In the genomic region with DNA sequence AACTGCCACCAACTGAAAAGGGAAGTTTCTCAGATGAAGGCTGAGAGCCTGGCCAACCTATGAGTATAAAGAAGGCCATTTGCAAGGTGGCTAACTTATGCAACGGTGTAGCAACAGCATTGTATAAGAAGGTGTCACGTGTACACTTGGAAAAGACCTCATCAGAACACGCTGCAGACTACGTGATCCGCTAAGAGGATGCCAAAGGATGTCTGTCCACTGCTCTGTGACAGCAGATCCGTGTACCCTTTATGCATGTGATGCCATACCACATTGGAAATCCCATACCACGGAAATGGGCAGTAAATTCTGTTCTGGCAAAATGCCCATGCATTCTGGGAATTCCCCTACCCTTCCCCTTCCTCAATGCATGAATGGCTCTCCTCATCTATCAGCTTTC, we compare ENCODE assay signal across 20 mouse cellular contexts. TPM values are rescaled to one million over a fixed set of nuclear protein-coding genes. Genes with fewer than 3 reads are reported as not detected.
DNase-seq lines count a peak whose midpoint lies in the region; ATAC-seq lines count a peak whose summit lies in the region.
"Had no signal": no experiment of that assay in that cellular context is flagged by ENCODE, and none has a peak within 500 bp of the region (broad histone marks: within the 10 kb centered on the region; RNA-seq: fewer than 3 reads in every experiment).

No protein-coding gene starts in this region.

- DNase-seq in liver, embryonic 13.5 days, result no peak
- no peak for DNase-seq in liver, embryonic 11.5 days (ENCODE audit: low spot score)
- peak; percentile 22 for DNase-seq in MN1 (ENCODE audit: low spot score)
- DNase-seq in adrenal gland, adult 2 months, result no peak
- DNase-seq in adrenal gland, adult (ENCODE audit: inconsistent age in 2 of 2, low spot score in 1 of 2), result no peak
- DNase-seq: cerebellum, adult 2 months; cerebellum, postnatal 36 days; gastrocnemius, postnatal 36 days; spleen, adult 18-20 months; thymus, adult 2 months had no signal

- H3K9me3 ChIP-seq in liver, embryonic 13.5 days (replicated peaks), result no peaks in the 10 kb centered on the region
- H3K9me3 ChIP-seq in liver, embryonic 11.5 days (ENCODE audit: control insufficient read depth, low read length), result no peaks in the 10 kb centered on the region
- H3K9me3 ChIP-seq in liver, embryonic 15.5 days (replicated peaks), result no peaks in the 10 kb centered on the region
- no peaks in the 10 kb centered on the region for H3K9me3 ChIP-seq in hindbrain, embryonic 16.5 days (ENCODE audit: control insufficient read depth, low read length)
- H3K9me3 ChIP-seq: forebrain, embryonic 12.5 days; heart, embryonic 10.5 days; hindbrain, embryonic 13.5 days; intestine, embryonic 15.5 days; limb, embryonic 15.5 days; midbrain, embryonic 13.5 days; neural tube, embryonic 13.5 days had no signal

- no peak overlapping the region for H3K4me3 ChIP-seq in liver, embryonic 13.5 days (replicated peaks)
- H3K4me3 ChIP-seq in liver, embryonic 11.5 days (ENCODE audit: low read depth, low read length), result no peak overlapping the region
- H3K4me3 ChIP-seq in liver, embryonic 15.5 days (replicated peaks), result no peak overlapping the region
- no peak overlapping the region for H3K4me3 ChIP-seq in hindbrain, embryonic 16.5 days (ENCODE audit: low read length)
- H3K4me3 ChIP-seq: forebrain, embryonic 12.5 days; heart, embryonic 10.5 days; hindbrain, embryonic 13.5 days; intestine, embryonic 15.5 days; limb, embryonic 15.5 days; midbrain, embryonic 13.5 days; neural tube, embryonic 13.5 days had no signal

- H3K27me3 ChIP-seq in liver, embryonic 13.5 days, result no peaks in the 10 kb centered on the region
- no peaks in the 10 kb centered on the region for H3K27me3 ChIP-seq in liver, embryonic 11.5 days (replicated peaks; ENCODE audit: control insufficient read depth, insufficient read depth, low read length)
- no peaks in the 10 kb centered on the region for H3K27me3 ChIP-seq in liver, embryonic 15.5 days
- H3K27me3 ChIP-seq in hindbrain, embryonic 16.5 days (replicated peaks; ENCODE audit: control insufficient read depth, insufficient read depth, low read length), result no peaks in the 10 kb centered on the region
- H3K27me3 ChIP-seq: forebrain, embryonic 12.5 days; hindbrain, embryonic 13.5 days; intestine, embryonic 15.5 days; limb, embryonic 15.5 days; midbrain, embryonic 13.5 days; neural tube, embryonic 13.5 days had no signal

- 88% methylated on average over 7 of the region's 7 CpGs for WGBS in liver, embryonic 13.5 days (ENCODE audit: insufficient replicate concordance)
- WGBS in liver, embryonic 11.5 days, result 89% methylated on average over 7 of the region's 7 CpGs
- WGBS in liver, embryonic 15.5 days (ENCODE audit: insufficient replicate concordance), result 78% methylated on average over 7 of the region's 7 CpGs
- WGBS in hindbrain, embryonic 16.5 days, result 87% methylated on average over 7 of the region's 7 CpGs

- peaks cover 25% of the 10 kb centered on the region for H3K4me1 ChIP-seq in liver, embryonic 13.5 days (replicated peaks)
- peaks cover 4% of the 10 kb centered on the region for H3K4me1 ChIP-seq in liver, embryonic 11.5 days (replicated peaks; ENCODE audit: control insufficient read depth, insufficient read depth, low read length)
- H3K4me1 ChIP-seq in liver, embryonic 15.5 days (replicated peaks), result peaks cover 32% of the 10 kb centered on the region
- H3K4me1 ChIP-seq in hindbrain, embryonic 16.5 days (ENCODE audit: control insufficient read depth, insufficient read depth, low read depth, low read length), result no peaks in the 10 kb centered on the region
- H3K4me1 ChIP-seq: forebrain, embryonic 12.5 days; hindbrain, embryonic 13.5 days; intestine, embryonic 15.5 days; limb, embryonic 15.5 days; midbrain, embryonic 13.5 days; neural tube, embryonic 13.5 days had no signal

- H3K27ac ChIP-seq in liver, embryonic 13.5 days, result 0 out of 2 replicates have a peak overlapping the region, but pooled peaks have one; percentile 36
- H3K27ac ChIP-seq in liver, embryonic 11.5 days (ENCODE audit: low read depth, low read length), result no peak overlapping the region
- H3K27ac ChIP-seq in liver, embryonic 15.5 days (replicated peaks), result peak overlapping the region; percentile 30; the same call in 1 of the 2 replicates
- H3K27ac ChIP-seq in hindbrain, embryonic 16.5 days (ENCODE audit: low read depth, low read length), result no peak overlapping the region
- H3K27ac ChIP-seq: forebrain, embryonic 12.5 days; heart, embryonic 10.5 days; hindbrain, embryonic 13.5 days; intestine, embryonic 15.5 days; kidney, postnatal 0 days; limb, embryonic 15.5 days; midbrain, embryonic 13.5 days; neural tube, embryonic 13.5 days had no signal

- no peaks in the 10 kb centered on the region for H3K36me3 ChIP-seq in liver, embryonic 13.5 days
- no peaks in the 10 kb centered on the region for H3K36me3 ChIP-seq in liver, embryonic 11.5 days (ENCODE audit: control insufficient read depth, insufficient read depth, low read length)
- H3K36me3 ChIP-seq in liver, embryonic 15.5 days (replicated peaks), result no peaks in the 10 kb centered on the region
- no peaks in the 10 kb centered on the region for H3K36me3 ChIP-seq in hindbrain, embryonic 16.5 days (ENCODE audit: control insufficient read depth, insufficient read depth, low read length)
- H3K36me3 ChIP-seq: forebrain, embryonic 12.5 days; heart, embryonic 10.5 days; hindbrain, embryonic 13.5 days; intestine, embryonic 15.5 days; limb, embryonic 15.5 days; midbrain, embryonic 13.5 days; neural tube, embryonic 13.5 days had no signal

- no peak overlapping the region for H3K4me2 ChIP-seq in liver, embryonic 13.5 days
- H3K4me2 ChIP-seq in liver, embryonic 11.5 days, result no peak overlapping the region
- H3K4me2 ChIP-seq in liver, embryonic 15.5 days, result no peak overlapping the region
- H3K4me2 ChIP-seq in hindbrain, embryonic 16.5 days (ENCODE audit: low read length), result no peak overlapping the region
- H3K4me2 ChIP-seq: forebrain, embryonic 12.5 days; hindbrain, embryonic 13.5 days; intestine, embryonic 15.5 days; limb, embryonic 15.5 days; midbrain, embryonic 13.5 days; neural tube, embryonic 13.5 days had no signal

- no peak for ATAC-seq in liver, embryonic 13.5 days (ENCODE audit: low read depth)
- ATAC-seq in liver, embryonic 11.5 days (replicated peaks; ENCODE audit: low FRiP score), result no peak
- ATAC-seq in liver, embryonic 15.5 days (ENCODE audit: insufficient read depth), result no peak
- ATAC-seq in hindbrain, embryonic 16.5 days, result no peak
- ATAC-seq: intestine, embryonic 15.5 days; midbrain, embryonic 13.5 days had no signal

- no peak overlapping the region for H3K9ac ChIP-seq in liver, embryonic 13.5 days
- no peak overlapping the region for H3K9ac ChIP-seq in liver, embryonic 11.5 days (ENCODE audit: low read depth, low read length)
- H3K9ac ChIP-seq in liver, embryonic 15.5 days, result no peak overlapping the region
- no peak overlapping the region for H3K9ac ChIP-seq in hindbrain, embryonic 16.5 days (ENCODE audit: low read depth, low read length)
- H3K9ac ChIP-seq: forebrain, embryonic 12.5 days; hindbrain, embryonic 13.5 days; intestine, embryonic 15.5 days; limb, embryonic 15.5 days; midbrain, embryonic 13.5 days; neural tube, embryonic 13.5 days had no signal

RNA-seq across cellular contexts. Expression of gene Rnf145, which starts 14.6 kb away (rescaled TPM):
- 45.9 and 47.8 TPM in 2 replicates for polyA plus RNA-seq in liver, embryonic 13.5 days (2015; fragmentation: Nextera tagmentation; extraction: Ambion mirVana)
- 74.4 and 76.3 TPM in 2 replicates for polyA plus RNA-seq in liver, embryonic 11.5 days (2014; fragmentation: Nextera tagmentation; extraction: Ambion mirVana)
- polyA plus RNA-seq in liver, embryonic 15.5 days (2015; fragmentation: Nextera tagmentation; extraction: Ambion mirVana), result 53.5 and 59.8 TPM in 2 replicates
- polyA plus RNA-seq in hindbrain, embryonic 16.5 days (2015; fragmentation: Nextera tagmentation; extraction: Ambion mirVana), result 96.2 and 102 TPM in 2 replicates
- total RNA-seq in adrenal gland, adult 2 months (2021), result 10 to 100 TPM; 62.2 to 75.5 TPM
- 204 and 238 TPM in 2 replicates for polyA plus RNA-seq in adrenal gland, adult 2 months (2012; rRNA removed)

RNA-seq across cellular contexts. Expression of gene Ublcp1, which starts 33.8 kb away (rescaled TPM):
- polyA plus RNA-seq in liver, embryonic 13.5 days (2015; fragmentation: Nextera tagmentation; extraction: Ambion mirVana), result 43.9 and 47.6 TPM in 2 replicates
- polyA plus RNA-seq in liver, embryonic 11.5 days (2014; fragmentation: Nextera tagmentation; extraction: Ambion mirVana), result 54.1 and 54.6 TPM in 2 replicates
- polyA plus RNA-seq in liver, embryonic 15.5 days (2015; fragmentation: Nextera tagmentation; extraction: Ambion mirVana), result 42.5 and 42.9 TPM in 2 replicates
- polyA plus RNA-seq in hindbrain, embryonic 16.5 days (2015; fragmentation: Nextera tagmentation; extraction: Ambion mirVana), result 57.2 and 60.6 TPM in 2 replicates
- total RNA-seq in adrenal gland, adult 2 months (2021), result 10 to 100 TPM; 34.3 to 47.8 TPM
- 1.6 and 2.3 TPM in 2 replicates for polyA plus RNA-seq in adrenal gland, adult 2 months (2012; rRNA removed)

Comparison
In these comparisons a context has a peak if more than half of its experiments do, and no peak if none do; other contexts are left out.
1. H3K27ac ChIP-seq: peak in liver, embryonic 13.5 days (single experiment) and liver, embryonic 15.5 days (single experiment); none in liver, embryonic 11.5 days (single experiment) and hindbrain, embryonic 16.5 days (single experiment).
2. RNA of gene Ublcp1, which starts 33.8 kb away (polyA plus RNA-seq): 57.2 to 60.6 TPM in hindbrain, embryonic 16.5 days, 54.1 to 54.6 TPM in liver, embryonic 11.5 days, 43.9 to 47.6 TPM in liver, embryonic 13.5 days and 42.5 to 42.9 TPM in liver, embryonic 15.5 days; 1.6 to 2.3 TPM in adrenal gland, adult 2 months; every median in the first group is over 10 times any median in the second.